ENCODE assay signal across 19 mouse cellular contexts in genomic region chr7:96511018-96511609, GRCm38 (mm10).
DNase-seq lines count a peak whose midpoint lies in the region; ATAC-seq and TF ChIP-seq lines count a peak whose summit lies in the region.
"Had no signal": no experiment of that assay in that cellular context is flagged by ENCODE, and none has a peak within 500 bp of the region (broad histone marks: within the 10 kb centered on the region; RNA-seq: fewer than 3 reads in every experiment).

No protein-coding gene starts in this region.

- peaks cover 29% of the 10 kb centered on the region for H3K4me1 ChIP-seq in intestine, embryonic 14.5 days (replicated peaks; ENCODE audit: control insufficient read depth, insufficient read depth, low read length)
- no peaks in the 10 kb centered on the region for H3K4me1 ChIP-seq in intestine, postnatal 0 days (replicated peaks; ENCODE audit: control insufficient read depth, insufficient read depth, low read length)
- peaks cover 36% of the 10 kb centered on the region for H3K4me1 ChIP-seq in embryonic facial prominence, embryonic 13.5 days
- H3K4me1 ChIP-seq in forebrain, embryonic 16.5 days (replicated peaks; ENCODE audit: control insufficient read depth, insufficient read depth, low read length) = peaks cover 27% of the 10 kb centered on the region
- peaks cover 22% of the 10 kb centered on the region for H3K4me1 ChIP-seq in olfactory bulb, adult 2 months (ENCODE audit: control insufficient read depth, insufficient read depth, low read length)
- H3K4me1 ChIP-seq: heart, embryonic 15.5 days had no signal

- TF ChIP-seq CTCF in intestine, postnatal 0 days (IDR thresholded peaks at IDR 0.05; ENCODE audit: low read depth) = no peak
- no peak for TF ChIP-seq CTCF in olfactory bulb, adult 2 months (IDR thresholded peaks at IDR 0.05; ENCODE audit: insufficient read depth, low read depth, low read length)

- H3K27me3 ChIP-seq in intestine, embryonic 14.5 days (replicated peaks; ENCODE audit: control insufficient read depth, insufficient read depth, low read length) = no peaks in the 10 kb centered on the region
- no peaks in the 10 kb centered on the region for H3K27me3 ChIP-seq in intestine, postnatal 0 days (replicated peaks; ENCODE audit: control insufficient read depth, insufficient read depth, low read length)
- H3K27me3 ChIP-seq in embryonic facial prominence, embryonic 13.5 days = no peaks in the 10 kb centered on the region
- H3K27me3 ChIP-seq in forebrain, embryonic 16.5 days (replicated peaks; ENCODE audit: control insufficient read depth, insufficient read depth, low read length) = no peaks in the 10 kb centered on the region
- H3K27me3 ChIP-seq: heart, embryonic 15.5 days; neural tube, embryonic 12.5 days had no signal

- H3K36me3 ChIP-seq in intestine, embryonic 14.5 days (ENCODE audit: control insufficient read depth, insufficient read depth, low read length) = no peaks in the 10 kb centered on the region
- H3K36me3 ChIP-seq in intestine, postnatal 0 days (ENCODE audit: control insufficient read depth, insufficient read depth) = no peaks in the 10 kb centered on the region
- no peaks in the 10 kb centered on the region for H3K36me3 ChIP-seq in embryonic facial prominence, embryonic 13.5 days
- no peaks in the 10 kb centered on the region for H3K36me3 ChIP-seq in forebrain, embryonic 16.5 days (ENCODE audit: control insufficient read depth, insufficient read depth)
- H3K36me3 ChIP-seq: heart, embryonic 15.5 days; hindbrain, embryonic 12.5 days; midbrain, embryonic 10.5 days; neural tube, embryonic 12.5 days had no signal

- H3K27ac ChIP-seq in intestine, embryonic 14.5 days (ENCODE audit: low read depth) = peak overlapping the region; percentile 73
- H3K27ac ChIP-seq in intestine, postnatal 0 days (ENCODE audit: low read depth, low read length) = no peak overlapping the region
- peak overlapping the region; percentile 73 for H3K27ac ChIP-seq in embryonic facial prominence, embryonic 13.5 days
- peak overlapping the region; percentile 88 for H3K27ac ChIP-seq in forebrain, embryonic 16.5 days (ENCODE audit: low read length)
- peak overlapping the region; percentile 73; the same call in 1 of the 2 replicates for H3K27ac ChIP-seq in olfactory bulb, adult 2 months (ENCODE audit: insufficient read depth, low read depth, low read length)
- H3K27ac ChIP-seq: gastrocnemius, adult 2 months; heart, embryonic 15.5 days; hindbrain, embryonic 12.5 days; left cerebral cortex, adult 2 months; midbrain, embryonic 10.5 days; neural tube, embryonic 12.5 days had no signal

- no peak for TF ChIP-seq POLR2A in olfactory bulb, adult 2 months (IDR thresholded peaks at IDR 0.05; ENCODE audit: insufficient read depth, low read depth, low read length)

- no peak overlapping the region for H3K4me3 ChIP-seq in intestine, embryonic 14.5 days (ENCODE audit: low read depth, low read length)
- H3K4me3 ChIP-seq in intestine, postnatal 0 days (ENCODE audit: low read depth, low read length) = no peak overlapping the region
- H3K4me3 ChIP-seq in embryonic facial prominence, embryonic 13.5 days = no peak overlapping the region
- H3K4me3 ChIP-seq in forebrain, embryonic 16.5 days (replicated peaks; ENCODE audit: low read length) = no peak overlapping the region
- H3K4me3 ChIP-seq in olfactory bulb, adult 2 months (ENCODE audit: insufficient read depth, low read depth, low read length) = no peak overlapping the region
- H3K4me3 ChIP-seq: gastrocnemius, adult 2 months; heart, embryonic 15.5 days; hindbrain, embryonic 12.5 days; left cerebral cortex, adult 2 months; midbrain, embryonic 10.5 days; neural tube, embryonic 12.5 days had no signal

- no peak for DNase-seq in intestine, embryonic 14.5 days (ENCODE audit: low spot score)
- no peak for DNase-seq in left cerebral cortex, postnatal 36 days (ENCODE audit: low spot score in 2 of 2)
- DNase-seq in layer of hippocampus, adult 9-11 months = no peak
- DNase-seq: adrenal gland, postnatal 14 days; cerebellum, adult 18-20 months; gastrocnemius, adult 2 months; kidney, adult 18-20 months; liver, postnatal 0 days; lung, postnatal 36 days; right cerebral cortex, postnatal 25 days had no signal

- H3K9me3 ChIP-seq in intestine, embryonic 14.5 days (ENCODE audit: control insufficient read depth, low read length) = no peaks in the 10 kb centered on the region
- H3K9me3 ChIP-seq in intestine, postnatal 0 days (ENCODE audit: control insufficient read depth) = no peaks in the 10 kb centered on the region
- no peaks in the 10 kb centered on the region for H3K9me3 ChIP-seq in embryonic facial prominence, embryonic 13.5 days
- no peaks in the 10 kb centered on the region for H3K9me3 ChIP-seq in forebrain, embryonic 16.5 days (ENCODE audit: control insufficient read depth, low read length)
- H3K9me3 ChIP-seq: heart, embryonic 15.5 days; hindbrain, embryonic 12.5 days; midbrain, embryonic 10.5 days; neural tube, embryonic 12.5 days had no signal

- no peak overlapping the region for H3K4me2 ChIP-seq in intestine, embryonic 14.5 days (ENCODE audit: low read length)
- no peak overlapping the region for H3K4me2 ChIP-seq in intestine, postnatal 0 days (replicated peaks; ENCODE audit: low read depth)
- no peak overlapping the region for H3K4me2 ChIP-seq in embryonic facial prominence, embryonic 13.5 days
- no peak overlapping the region for H3K4me2 ChIP-seq in forebrain, embryonic 16.5 days (ENCODE audit: low read length)
- H3K4me2 ChIP-seq: heart, embryonic 15.5 days; hindbrain, embryonic 12.5 days; neural tube, embryonic 12.5 days had no signal

- no peak overlapping the region for H3K9ac ChIP-seq in intestine, embryonic 14.5 days (ENCODE audit: low read length)
- no peak overlapping the region for H3K9ac ChIP-seq in intestine, postnatal 0 days (ENCODE audit: low read depth, low read length)
- no peak overlapping the region for H3K9ac ChIP-seq in embryonic facial prominence, embryonic 13.5 days
- H3K9ac ChIP-seq in forebrain, embryonic 16.5 days (replicated peaks; ENCODE audit: low read depth, low read length) = no peak overlapping the region
- H3K9ac ChIP-seq: heart, embryonic 15.5 days; hindbrain, embryonic 12.5 days; liver, postnatal 0 days; neural tube, embryonic 12.5 days had no signal

- 35% methylated on average over 7 of the region's 7 CpGs for WGBS in intestine, embryonic 14.5 days
- WGBS in intestine, postnatal 0 days = 65% methylated on average over 7 of the region's 7 CpGs
- WGBS in embryonic facial prominence, embryonic 13.5 days = 60% methylated on average over 7 of the region's 7 CpGs
- 80% methylated on average over 7 of the region's 7 CpGs for WGBS in forebrain, embryonic 16.5 days
- WGBS in olfactory bulb, adult 2 months = 76% methylated on average over 7 of the region's 7 CpGs

- ATAC-seq in intestine, embryonic 14.5 days (replicated peaks; ENCODE audit: low FRiP score, low TSS enrichment, low read depth) = peak; percentile 91
- ATAC-seq in intestine, postnatal 0 days = no peak
- no peak for ATAC-seq in embryonic facial prominence, embryonic 13.5 days (ENCODE audit: insufficient number of reproducible peaks, insufficient read depth, low FRiP score, low TSS enrichment, low read depth)
- ATAC-seq in forebrain, embryonic 16.5 days = no peak
- ATAC-seq: liver, postnatal 0 days had no signal

- intact Hi-C loops in left cerebral cortex, postnatal 36 days (cut with DNase I) = loop anchor here (5.0 kb wide), 1 partner anchor 299 kb away; no protein-coding TSS in a partner anchor
